Mouse (Mus musculus) ES-E14 (cell line): ENCODE measurements around the gene Gm10160. TPM values are rescaled to one million over a fixed set of nuclear protein-coding genes. Genes with fewer than 3 reads are reported as not detected.

Source experiments
- DNase-seq: peaks from one replicate; pipeline ENCODE4 v3.0.0-alpha.2; 2013; ENCODE audit warnings: low read depth, low spot score
- H3K27ac ChIP-seq: 2 replicates; pipeline ENCODE4 v1.5.1; 2012; ENCODE audit warnings: low read depth, mild to moderate bottlenecking, low read length, moderate library complexity, mixed read lengths; ENCODE audit not compliant: poor library complexity, insufficient read depth, severe bottlenecking
- H3K36me3 ChIP-seq: 2 replicates; pipeline ENCODE4 v1.6.1; 2012; ENCODE audit warnings: mild to moderate bottlenecking, low read length, moderate library complexity, mixed read lengths; ENCODE audit not compliant: control insufficient read depth, poor library complexity, insufficient read depth, severe bottlenecking
- H3K4me1 ChIP-seq, 2 experiments: fragments of 150-350 bp in 1 of 2; sonication (generic) in 1 of 2; 2 replicates each; pipeline ENCODE4 v1.6.1; 2012; ENCODE audit warnings: low read length in 2 of 2, mild to moderate bottlenecking in 1 of 2, mixed read lengths in 1 of 2; ENCODE audit not compliant: control insufficient read depth in 2 of 2, insufficient read depth in 2 of 2, poor library complexity in 1 of 2
- H3K4me3 ChIP-seq, 2 experiments: fragments of 150-350 bp in 1 of 2; sonication (generic) in 1 of 2; 2 replicates each; pipeline ENCODE4 v1.5.1; 2012; ENCODE audit warnings: low read length in 2 of 2, low read depth in 1 of 2, mild to moderate bottlenecking in 1 of 2, mixed read lengths in 1 of 2; ENCODE audit not compliant: insufficient read depth in 1 of 2, poor library complexity in 1 of 2, severe bottlenecking in 1 of 2
- H3K9ac ChIP-seq: 2 replicates; pipeline ENCODE4 v1.6.1; 2012; ENCODE audit warnings: low read depth, mild to moderate bottlenecking, low read length, mixed read lengths; ENCODE audit not compliant: poor library complexity, insufficient read depth, severe bottlenecking
- H3K9me3 ChIP-seq: fragments of 150-350 bp; sonication (generic); 2 replicates; pipeline ENCODE4 v1.6.1; 2012; ENCODE audit warnings: low read depth, mild to moderate bottlenecking, low read length; ENCODE audit not compliant: control insufficient read depth, insufficient read depth
- CHD2 ChIP-seq: IDR thresholded peaks from 2 replicates; pipeline ENCODE4 v1.6.1; 2014; ENCODE audit warnings: mild to moderate bottlenecking, low read depth, low read length, inconsistent platforms
- HCFC1 ChIP-seq: IDR thresholded peaks from 2 replicates; pipeline ENCODE4 v1.6.1; 2012; ENCODE audit warnings: low read length, inconsistent platforms, borderline replicate concordance; ENCODE audit not compliant: insufficient read depth
- MAFK ChIP-seq: IDR thresholded peaks from 2 replicates; pipeline ENCODE4 v1.6.1; 2014; ENCODE audit warnings: mild to moderate bottlenecking, low read depth, low read length, inconsistent platforms; ENCODE audit not compliant: insufficient read depth
- ZC3H11A ChIP-seq: IDR thresholded peaks from 2 replicates; pipeline ENCODE4 v1.6.1; 2012; ENCODE audit warnings: low read depth, mild to moderate bottlenecking, inconsistent platforms, low read length, borderline replicate concordance
- ZNF384 ChIP-seq: IDR thresholded peaks from 2 replicates; pipeline ENCODE4 v1.6.1; 2012; ENCODE audit warnings: low read depth, low read length, inconsistent platforms
- in situ Hi-C, 2 experiments: fragments of 600-800 bp; cut with MboI; formaldehyde crosslinking; loops; one replicate each; pipeline ENCODE4 v1.15.1; 2025; ENCODE audit warnings: low sequenced_read_pairs in 2 of 2, inconsistent platforms in 1 of 2; ENCODE audit not compliant: unreplicated experiment in 2 of 2
- total RNA-seq: library from RNA; depleted of rRNA; stranded (reverse); fragments of 300-350 nt; gene quantifications from 2 replicates; pipeline ENCODE4 v1.2.3, GENCODE M21; 2012

Gm10160 gene
- total RNA-seq, 1 experiment, result not detected

DNA sequence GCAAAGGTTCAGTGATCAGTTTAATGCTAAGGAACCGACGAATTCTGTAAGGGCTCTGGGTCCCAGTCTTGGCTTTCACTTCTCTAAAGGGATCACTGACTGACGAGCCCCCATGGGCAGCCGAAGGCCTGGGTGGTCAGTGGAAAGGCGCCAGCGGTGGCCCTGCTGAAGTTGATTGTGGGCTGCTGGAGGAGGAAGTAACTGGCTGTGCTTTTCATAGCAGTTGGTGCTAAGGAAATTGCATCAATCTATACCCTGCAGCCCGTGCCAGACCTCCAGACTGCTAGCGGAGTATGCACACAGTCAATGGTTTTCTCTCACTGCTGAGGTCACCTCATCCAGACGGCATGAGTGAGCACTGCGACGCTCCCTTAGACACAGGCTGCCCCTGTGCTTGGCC lies 4.5 kb upstream of the Gm10160 start:
- Histone ChIP-seq H3K9me3 (no peaks in the 10 kb centered on the region), H3K4me3 (peak overlapping the region in 1 of 2 experiments; percentile 60; a peak in 1 of 4 replicates), H3K9ac (no peak overlapping the region), H3K4me1 (peaks cover 7 to 10% of the 10 kb centered on the region in 2 experiments), H3K36me3 (no peaks in the 10 kb centered on the region), H3K27ac (no peak overlapping the region)
- in situ Hi-C loops, result no loop called here
- no peak for DNase-seq
- TF ChIP-seq CHD2 (no peak), HCFC1 (no peak), ZNF384 (no peak), MAFK (no peak), ZC3H11A (no peak)

DNA sequence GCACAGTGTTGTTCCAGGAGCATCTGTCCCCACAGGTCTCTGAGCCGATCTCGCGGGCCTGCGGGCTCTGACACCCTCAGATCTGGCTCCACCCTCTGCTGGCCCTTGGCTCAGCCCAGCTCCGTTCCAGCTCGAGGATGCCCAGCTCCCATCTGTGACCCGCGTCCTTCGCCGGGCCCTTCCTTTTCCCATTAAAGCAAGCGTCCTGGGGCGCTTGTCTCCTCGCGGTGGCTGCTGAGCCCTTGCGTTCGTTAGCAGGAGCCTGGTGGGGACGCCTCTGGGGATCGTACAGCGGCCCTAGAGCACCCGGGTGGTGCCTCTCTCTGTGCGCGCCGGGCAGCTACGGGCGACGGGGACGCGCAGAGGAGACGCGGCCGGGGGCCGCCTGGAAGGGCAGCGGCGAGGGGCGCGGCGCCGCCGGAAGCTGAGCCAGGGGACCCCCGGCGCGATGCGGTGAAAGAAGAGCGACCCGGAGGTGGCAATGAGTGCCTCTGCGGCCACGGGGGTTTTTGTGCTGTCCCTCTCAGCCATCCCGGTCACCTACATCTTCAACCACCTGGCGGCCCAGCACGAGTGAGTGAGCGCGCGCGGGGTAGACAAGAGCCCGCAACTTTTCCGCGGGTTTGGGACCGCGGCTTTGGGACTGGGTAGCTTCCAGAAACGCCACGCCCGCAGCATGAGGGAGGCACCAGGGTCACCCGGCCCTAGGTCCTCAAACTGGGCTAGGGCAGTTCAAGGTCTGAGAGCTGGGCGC lies 3.6 kb upstream of the Gm10160 start, which contains the start of gene Tm6sf1:
TSS of gene Tm6sf1 (plus strand) at position 34 of the 754 bp plus-strand sequence.
- no peak within 1 kb of the TSS for H3K27ac ChIP-seq
- no peaks in the 10 kb centered on the region for H3K36me3 ChIP-seq
- H3K4me3 ChIP-seq, result peak within 1 kb of the TSS; percentile 60 to 70
- no peak for TF ChIP-seq ZC3H11A
- TF ChIP-seq CHD2, result no peak
- TF ChIP-seq ZNF384, result no peak
- DNase-seq, result no peak
- H3K9ac ChIP-seq, result peak within 1 kb of the TSS; percentile 49
- H3K9me3 ChIP-seq, result no peaks in the 10 kb centered on the region
- in situ Hi-C loops, result no loop called here
- H3K4me1 ChIP-seq, result peaks cover 7 to 10% of the 10 kb centered on the region in 2 experiments

DNA sequence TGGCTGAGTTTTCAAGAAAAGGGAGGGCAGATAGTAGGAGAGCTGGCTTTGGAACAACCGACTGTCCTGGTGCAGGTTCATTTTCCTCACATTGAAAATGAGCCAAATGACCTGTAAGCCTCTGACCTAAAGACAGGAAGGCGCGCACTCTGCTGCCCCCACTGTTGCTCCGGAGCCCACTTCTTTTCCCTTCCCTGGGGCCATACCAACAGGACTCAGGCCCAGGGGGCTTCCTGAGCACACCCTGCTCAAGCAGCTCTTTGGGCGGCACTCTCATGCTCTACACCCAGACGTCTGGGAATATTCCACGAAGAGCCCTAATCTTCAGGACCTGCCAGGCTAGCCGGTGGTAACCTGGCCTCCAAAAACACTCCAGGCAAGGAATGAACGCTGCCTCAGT lies 2.6 kb upstream of the Gm10160 start:
- peaks cover 2 to 3% of the 10 kb centered on the region in 2 experiments; a peak in 2 of 4 replicates for H3K4me1 ChIP-seq
- no peak overlapping the region for H3K27ac ChIP-seq
- H3K9ac ChIP-seq, result no peak overlapping the region; the same call in 1 of the 2 replicates
- in situ Hi-C loops, result no loop called here
- TF ChIP-seq HCFC1 (no peak), MAFK (no peak), CHD2 (no peak), ZNF384 (no peak), ZC3H11A (no peak; the same call in 1 of the 2 replicates)
- DNase-seq, result no peak
- H3K9me3 ChIP-seq, result no peaks in the 10 kb centered on the region
- H3K4me3 ChIP-seq, result peak overlapping the region; percentile 45 to 70; a peak in 3 of 4 replicates
- no peaks in the 10 kb centered on the region for H3K36me3 ChIP-seq

DNA sequence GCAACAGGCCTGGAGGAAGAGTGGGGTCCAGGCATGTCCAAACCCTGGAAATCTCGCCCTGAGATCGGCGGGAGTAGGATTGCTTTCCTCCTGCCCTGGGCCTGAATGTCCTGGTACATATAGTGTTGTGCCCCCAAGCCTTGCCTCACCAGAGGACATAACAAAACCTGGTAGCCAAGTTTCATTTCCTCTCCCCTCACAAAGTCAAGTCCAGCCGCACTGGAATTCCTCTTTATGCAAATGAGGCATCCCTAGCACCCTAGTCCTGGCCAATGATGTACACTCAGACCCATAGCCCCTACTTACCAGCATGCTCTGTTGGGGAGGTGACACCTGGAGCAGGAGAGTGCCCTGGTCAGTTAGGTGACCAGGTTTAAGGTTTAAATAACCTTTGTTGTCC lies 627 bp upstream of the Gm10160 start:
- H3K36me3 ChIP-seq, result no peaks in the 10 kb centered on the region
- DNase-seq, result no peak
- H3K9ac ChIP-seq, result no peak overlapping the region
- no peaks in the 10 kb centered on the region for H3K9me3 ChIP-seq
- 0 out of 4 replicates have a peak, but pooled peaks cover 0 to 3% of the 10 kb centered on the region in 2 experiments for H3K4me1 ChIP-seq
- H3K4me3 ChIP-seq, result no peak overlapping the region
- no peak overlapping the region for H3K27ac ChIP-seq
- in situ Hi-C loops, result no loop called here
- no peak for TF ChIP-seq MAFK
- TF ChIP-seq ZC3H11A, result no peak
- no peak for TF ChIP-seq HCFC1
